Mouse (Mus musculus) right cerebral cortex, postnatal 4 days (tissue): ENCODE results near the gene Gstm3.
"Not testable (repeated sequence)": the region's sequence is repeated elsewhere in the genome, so short reads cannot be mapped to it uniquely, and the experiment has no call there.

Experiments used
- DNase-seq: peaks from one replicate; pipeline ENCODE4 v3.0.0-alpha.2; 2022

Gene Gstm3

GRCm38 (mm10) chr3:107968724-107969395 is at the start of gene Gstm3:
TSS of gene Gstm3 (minus strand) at chr3:107969283.
- DNase-seq, result no peak

- DNase-seq, result no peak
Measured at GRCm38 (mm10) chr3:108018190-108018820, 49.2 kb upstream of the Gstm3 start.

DNA sequence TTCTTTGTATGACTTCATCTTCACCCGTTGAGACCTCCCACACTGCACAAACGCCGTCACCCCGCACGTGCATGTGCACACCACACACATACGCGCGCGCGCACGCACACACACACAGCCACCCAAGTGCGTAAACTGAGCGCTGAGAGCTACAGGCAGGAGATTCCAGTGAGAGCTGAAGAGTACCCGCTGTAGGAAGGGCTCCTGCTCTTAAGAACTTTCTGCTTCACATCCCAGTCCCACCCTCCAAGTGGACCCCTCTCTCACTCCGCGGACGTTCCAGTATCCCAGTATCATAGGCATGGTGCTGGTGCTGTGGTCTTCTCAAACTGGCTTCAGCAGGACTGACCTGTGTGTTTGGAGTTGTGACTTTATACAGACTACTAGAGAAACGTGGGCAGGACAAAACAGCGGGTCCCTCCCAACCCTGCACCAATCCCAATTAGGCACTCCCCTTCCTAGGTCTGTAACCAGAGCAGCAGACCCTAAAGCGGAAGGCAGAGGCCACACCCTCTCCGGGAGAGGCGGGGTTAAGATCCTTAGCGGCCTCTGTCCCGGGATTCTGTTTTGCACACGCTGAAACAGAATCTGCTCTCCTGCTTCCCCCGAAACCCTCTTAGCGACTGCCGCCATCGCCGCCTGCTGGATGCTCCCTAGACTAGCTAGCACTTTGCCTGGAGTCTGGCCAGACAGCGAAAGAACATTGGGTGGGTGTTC is 48.5 kb upstream of the Gstm3 start, which contains the start of gene Gstm1:
Gstm1 (minus strand) TSS at position 501 of the 717 bp plus-strand sequence.
- DNase-seq, result peak; percentile 92

DNA sequence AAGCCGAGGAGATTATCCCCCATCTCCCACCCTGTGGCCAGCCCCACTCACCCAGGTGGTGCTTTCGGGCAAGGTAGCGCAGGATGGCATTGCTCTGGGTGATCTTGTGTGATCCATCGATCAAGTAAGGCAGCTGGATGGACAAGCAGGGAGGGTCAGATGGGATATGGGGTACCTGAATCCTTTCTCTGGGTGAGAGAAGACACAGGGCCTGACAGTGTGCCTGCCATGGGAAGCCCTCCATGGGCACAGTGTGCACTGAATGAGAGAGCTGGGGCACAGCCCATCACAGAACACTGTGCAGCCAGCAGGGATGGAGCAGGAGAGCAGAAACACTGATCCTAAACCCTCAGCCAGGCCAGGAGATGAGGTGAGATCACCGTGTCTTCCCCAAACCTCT is 47.4 kb upstream of the Gstm3 start:
- DNase-seq, result not testable (repeated sequence)

- no peak for DNase-seq
Measured at GRCm38 (mm10) chr3:108014974-108015346, 45.9 kb upstream of the Gstm3 start.

- DNase-seq, result no peak
Measured at GRCm38 (mm10) chr3:108014098-108014973, 45.3 kb upstream of the Gstm3 start.

DNA sequence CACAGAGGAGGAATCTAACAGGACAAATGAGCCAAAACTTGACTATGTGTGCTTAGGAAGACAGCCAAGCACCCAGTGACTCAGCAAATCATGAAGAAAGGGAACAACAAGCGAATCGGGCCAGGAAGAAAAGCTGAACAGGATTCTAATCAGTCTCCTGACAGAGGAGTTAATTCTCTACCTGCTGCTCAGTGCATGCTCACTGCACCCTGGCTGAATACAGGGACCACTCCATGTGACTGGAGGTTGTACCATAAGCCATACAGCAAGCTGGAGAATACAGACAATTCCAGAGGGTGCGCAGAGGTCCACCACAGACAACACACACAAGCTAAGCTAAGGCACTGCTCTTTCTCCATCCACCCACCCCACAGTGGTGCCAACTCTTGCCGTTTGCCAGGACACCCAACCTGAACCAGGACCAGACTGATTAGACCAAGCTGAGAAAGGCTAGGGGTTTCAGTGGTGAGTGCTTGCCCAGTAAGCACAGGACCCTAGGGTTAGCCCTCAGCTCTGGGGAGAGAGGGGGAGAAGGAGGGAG is 44.3 kb upstream of the Gstm3 start:
- no peak for DNase-seq

GRCm38 (mm10) chr3:108011558-108011957 is 42.5 kb upstream of the Gstm3 start:
- no peak for DNase-seq

DNA sequence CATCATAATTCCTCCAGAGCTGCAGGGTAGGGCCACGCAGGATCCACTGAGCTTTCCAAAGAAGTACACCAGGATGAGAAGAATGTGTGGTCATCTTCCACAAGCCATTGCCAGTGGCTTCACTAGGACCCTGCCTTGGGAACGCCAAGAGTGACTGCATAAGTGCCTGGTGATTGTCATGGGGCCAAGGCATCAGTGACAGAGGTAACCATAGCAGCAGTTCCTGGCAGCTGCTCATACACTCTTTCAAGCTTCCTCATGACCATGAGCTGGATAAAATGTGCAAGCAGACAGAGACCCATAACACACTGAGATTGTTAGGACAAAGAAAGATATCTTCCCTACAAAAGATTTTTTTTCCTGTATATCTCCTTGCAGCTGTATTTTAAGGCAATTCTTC is 41.2 kb upstream of the Gstm3 start:
- DNase-seq, result peak; percentile 40

GRCm38 (mm10) chr3:108002021-108002420 is 32.9 kb upstream of the Gstm3 start:
- DNase-seq, result no peak

DNA sequence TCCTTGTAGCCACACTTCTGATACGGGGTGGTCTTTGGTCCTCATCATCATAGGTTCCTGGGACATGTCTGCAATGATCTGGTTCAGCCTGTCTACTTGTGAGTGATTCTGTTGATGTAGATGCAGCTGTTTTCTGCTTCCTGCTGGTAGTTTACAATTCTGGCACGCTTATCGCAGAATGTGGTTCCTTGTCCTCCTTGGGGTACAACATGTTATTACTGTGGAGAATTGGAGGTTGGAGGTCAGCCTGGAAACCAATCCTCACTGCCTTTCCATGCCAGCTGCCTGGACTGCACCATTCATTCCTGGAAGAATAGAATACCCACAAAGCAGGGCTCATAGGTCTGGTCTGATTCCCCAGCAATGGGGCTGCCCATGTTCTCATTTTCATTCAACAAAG is 30.4 kb upstream of the Gstm3 start:
- no peak for DNase-seq

GRCm38 (mm10) chr3:107998591-107998990 is 29.5 kb upstream of the Gstm3 start:
- DNase-seq, result no peak

DNA sequence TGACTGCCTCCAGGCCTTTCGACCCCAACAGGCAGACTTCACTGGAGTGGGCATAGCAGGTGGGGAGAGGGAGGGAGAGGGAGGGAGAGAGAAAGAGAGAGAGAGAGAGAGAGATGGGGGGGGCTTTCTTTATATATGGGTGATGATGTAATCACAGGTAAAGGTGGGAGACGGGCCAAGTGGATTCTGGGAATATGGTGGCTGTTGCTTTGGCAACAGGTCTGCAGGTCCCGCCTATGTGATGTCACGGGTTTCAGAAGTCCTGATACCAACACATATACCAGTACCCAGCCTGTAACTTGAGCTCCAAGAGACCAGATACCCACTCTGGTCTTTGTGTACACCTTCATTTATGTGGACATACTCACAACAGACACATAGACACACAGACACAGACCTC is 27.5 kb upstream of the Gstm3 start:
- DNase-seq, result no peak

GRCm38 (mm10) chr3:107995974-107996373 is 26.9 kb upstream of the Gstm3 start:
- not testable (repeated sequence) for DNase-seq

DNA sequence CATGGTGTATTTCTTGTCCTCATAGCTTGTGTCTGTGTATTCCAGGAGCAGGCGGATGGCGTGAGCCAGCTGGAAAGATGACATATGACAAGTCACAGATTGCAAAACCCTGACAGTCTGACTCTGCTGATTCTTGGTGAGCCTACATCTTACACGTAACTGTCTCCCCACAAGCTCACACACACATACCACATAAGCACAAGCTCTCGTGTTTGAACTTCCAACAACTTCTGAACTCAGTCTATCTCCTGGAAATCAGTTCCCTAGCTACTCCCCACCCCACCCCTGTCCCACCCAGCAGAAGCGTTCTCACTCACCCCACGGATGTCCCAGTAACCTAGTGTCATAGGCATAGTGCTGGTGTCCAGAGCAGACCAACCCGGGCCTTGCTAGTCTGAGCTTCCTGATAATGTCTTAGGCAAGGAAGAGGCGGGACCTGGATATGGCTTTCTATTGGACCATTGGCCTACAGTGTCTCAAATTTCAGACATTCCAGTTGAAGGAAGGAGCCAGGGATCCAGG is 17.0 kb upstream of the Gstm3 start, which contains the start of gene Gstm2:
Gstm2 (minus strand) TSS at position 413 of the 522 bp plus-strand sequence.
- DNase-seq, result no peak

GRCm38 (mm10) chr3:107985141-107985540 is 16.1 kb upstream of the Gstm3 start:
- not testable (repeated sequence) for DNase-seq

DNA sequence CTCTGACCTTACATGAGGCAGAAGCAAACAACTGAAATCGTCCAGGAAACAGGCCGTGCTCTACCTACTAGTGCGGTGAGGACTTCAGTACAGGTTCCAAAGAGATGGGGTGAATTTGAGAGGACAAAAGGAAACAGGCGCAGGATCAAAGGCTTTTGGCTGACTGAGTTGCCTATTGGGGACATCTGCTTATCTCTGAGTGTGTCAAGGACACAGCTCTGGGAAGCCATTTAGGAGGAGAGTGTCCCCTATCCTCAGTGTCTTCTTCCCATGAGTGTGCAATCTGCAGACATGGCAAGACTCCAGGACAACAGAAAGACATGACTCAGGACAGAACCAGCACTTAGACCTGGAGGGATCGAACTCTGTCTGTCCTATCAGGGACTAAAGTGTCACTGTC is 15.4 kb upstream of the Gstm3 start:
- DNase-seq, result no peak

- no peak for DNase-seq
Measured at GRCm38 (mm10) chr3:107983771-107984170, 14.7 kb upstream of the Gstm3 start.

DNA sequence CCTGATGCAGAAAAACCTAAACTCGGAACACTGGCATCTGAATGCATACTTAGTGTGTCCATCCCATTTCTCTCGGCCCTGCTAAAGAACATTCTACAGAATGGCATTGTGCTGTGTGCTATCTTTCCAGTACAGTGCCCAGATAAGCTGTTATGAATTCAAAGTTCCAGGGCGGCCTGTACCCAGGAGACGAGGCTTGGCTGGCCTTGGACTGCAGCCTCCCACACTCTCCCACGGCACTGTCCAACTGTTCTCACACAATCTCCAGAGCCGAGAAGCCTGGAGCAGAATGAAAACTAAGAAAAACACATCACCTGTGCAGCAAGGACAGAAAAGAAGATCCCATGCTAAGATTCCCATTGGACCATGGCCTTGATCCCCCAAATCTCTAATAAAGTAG is 13.6 kb upstream of the Gstm3 start:
- DNase-seq, result no peak

- DNase-seq, result no peak
Measured at GRCm38 (mm10) chr3:107981261-107981660, 12.2 kb upstream of the Gstm3 start.

GRCm38 (mm10) chr3:107977691-107978090 is 8.6 kb upstream of the Gstm3 start:
- no peak for DNase-seq

GRCm38 (mm10) chr3:107974237-107974636 is 5.2 kb upstream of the Gstm3 start:
- DNase-seq, result no peak
